Comparison of ENCODE assay signal across 14 mouse cellular contexts in genomic region chr13:107419363-107420155, GRCm38 (mm10).
A peak's percentile ranks its signal among the peaks of the same experiment; 100 is the strongest.
DNase-seq lines count a peak whose midpoint lies in the region; ATAC-seq and TF ChIP-seq lines count a peak whose summit lies in the region.
"Had no signal": no experiment of that assay in that cellular context is flagged by ENCODE, and none has a peak within 500 bp of the region (broad histone marks: within the 10 kb centered on the region; RNA-seq: fewer than 3 reads in every experiment).

No protein-coding gene starts in this region.

- ATAC-seq in limb, embryonic 14.5 days (ENCODE audit: low FRiP score, low read depth), result no peak
- ATAC-seq in embryonic facial prominence, embryonic 14.5 days (ENCODE audit: low read depth), result no peak

- DNase-seq in limb, embryonic 14.5 days (ENCODE audit: low spot score), result peak; percentile 62
- no peak for DNase-seq in limb, embryonic 10.5 days (ENCODE audit: low spot score)
- no peak for DNase-seq in CH12.LX (ENCODE audit: extremely low read depth)
- DNase-seq in NIH3T3 (ENCODE audit: low read depth), result peak; percentile 51
- peak; percentile 58 for DNase-seq in embryonic facial prominence, embryonic 14.5 days (ENCODE audit: low spot score)
- DNase-seq in cerebellum, postnatal 25 days, result no peak
- no peak for DNase-seq in cerebellum, adult 8-10 months
- DNase-seq: cerebellum, adult 11-12 months; heart, adult 18-20 months; kidney, adult 9 months; liver had no signal

- H3K9me3 ChIP-seq in limb, embryonic 14.5 days (ENCODE audit: control insufficient read depth, low read length), result no peaks in the 10 kb centered on the region
- no peaks in the 10 kb centered on the region for H3K9me3 ChIP-seq in limb, embryonic 10.5 days (replicated peaks)
- no peaks in the 10 kb centered on the region for H3K9me3 ChIP-seq in CH12.LX (replicated peaks; ENCODE audit: low read length)
- H3K9me3 ChIP-seq in embryonic facial prominence, embryonic 14.5 days (ENCODE audit: control insufficient read depth, low read length), result no peaks in the 10 kb centered on the region
- H3K9me3 ChIP-seq: embryonic facial prominence, embryonic 12.5 days; hindbrain, embryonic 15.5 days had no signal

- TF ChIP-seq POLR2A in limb, embryonic 14.5 days (IDR thresholded peaks at IDR 0.05; ENCODE audit: borderline replicate concordance, extremely low read depth, insufficient read depth, insufficient read length), result no peak
- no peak for TF ChIP-seq POLR2A in CH12.LX (IDR thresholded peaks at IDR 0.05; ENCODE audit: low read depth, low read length)

- H3K9ac ChIP-seq in limb, embryonic 14.5 days (ENCODE audit: low read depth, low read length, severe bottlenecking), result no peak overlapping the region
- no peak overlapping the region for H3K9ac ChIP-seq in CH12.LX (ENCODE audit: insufficient read depth, low read depth)
- H3K9ac ChIP-seq in embryonic facial prominence, embryonic 14.5 days (ENCODE audit: low read depth, low read length), result no peak overlapping the region
- H3K9ac ChIP-seq: embryonic facial prominence, embryonic 12.5 days; hindbrain, embryonic 15.5 days had no signal

- 81% methylated on average over 3 of the region's 3 CpGs for WGBS in limb, embryonic 14.5 days
- 79% methylated on average over 3 of the region's 3 CpGs for WGBS in limb, embryonic 10.5 days
- WGBS in embryonic facial prominence, embryonic 14.5 days, result 70% methylated on average over 3 of the region's 3 CpGs

- no peaks in the 10 kb centered on the region for H3K4me1 ChIP-seq in limb, embryonic 14.5 days (ENCODE audit: control insufficient read depth, insufficient read depth, low read length)
- H3K4me1 ChIP-seq in limb, embryonic 10.5 days, result no peaks in the 10 kb centered on the region
- no peaks in the 10 kb centered on the region for H3K4me1 ChIP-seq in CH12.LX (ENCODE audit: control insufficient read depth in 1 of 2, insufficient read depth in 2 of 2)
- no peaks in the 10 kb centered on the region for H3K4me1 ChIP-seq in embryonic facial prominence, embryonic 14.5 days (ENCODE audit: control insufficient read depth, insufficient read depth, low read length)
- H3K4me1 ChIP-seq: embryonic facial prominence, embryonic 12.5 days; hindbrain, embryonic 15.5 days had no signal

- dilution Hi-C loops in CH12.LX (cut with MboI; ENCODE audit: extremely low pct_ligation_motif_present, extremely low pct_unique_long_range_greater_than_20kb, low sequenced_read_pairs), result no loop called here

- no peak for TF ChIP-seq CTCF in CH12.LX (conservative IDR thresholded peaks at IDR 0.05 in 1 of 2, IDR thresholded peaks at IDR 0.05 in 1 of 2; ENCODE audit: low read depth in 2 of 2, low read length in 2 of 2)

- no peak overlapping the region for H3K4me3 ChIP-seq in limb, embryonic 14.5 days (replicated peaks; ENCODE audit: low read length)
- no peak overlapping the region for H3K4me3 ChIP-seq in limb, embryonic 10.5 days
- no peak overlapping the region for H3K4me3 ChIP-seq in CH12.LX (replicated peaks in 1 of 3; ENCODE audit: low read depth in 2 of 3, low read length in 2 of 3, poor library complexity in 1 of 3)
- no peak overlapping the region for H3K4me3 ChIP-seq in embryonic facial prominence, embryonic 14.5 days (ENCODE audit: low read depth, low read length)
- H3K4me3 ChIP-seq: embryonic facial prominence, embryonic 12.5 days; hindbrain, embryonic 15.5 days had no signal

- TF ChIP-seq EP300 in CH12.LX (IDR thresholded peaks at IDR 0.05; ENCODE audit: low read length), result no peak

- TF ChIP-seq RAD21 in CH12.LX (IDR thresholded peaks at IDR 0.05; ENCODE audit: low read depth, low read length), result peak; percentile 2; the same call in 1 of the 2 replicates

- in situ Hi-C loops in CH12.LX (cut with MboI; ENCODE audit: low pct_ligation_motif_present, low pct_unique_long_range_greater_than_20kb, low sequenced_read_pairs), result no loop called here

- H3K27me3 ChIP-seq in limb, embryonic 14.5 days (ENCODE audit: control insufficient read depth, insufficient read depth, low read length), result no peaks in the 10 kb centered on the region
- H3K27me3 ChIP-seq in limb, embryonic 10.5 days (ENCODE audit: low read depth, poor library complexity, severe bottlenecking), result no peaks in the 10 kb centered on the region
- no peaks in the 10 kb centered on the region for H3K27me3 ChIP-seq in CH12.LX (replicated peaks)
- H3K27me3 ChIP-seq in embryonic facial prominence, embryonic 14.5 days (replicated peaks; ENCODE audit: control insufficient read depth, insufficient read depth, low read length), result no peaks in the 10 kb centered on the region
- H3K27me3 ChIP-seq: embryonic facial prominence, embryonic 12.5 days; hindbrain, embryonic 15.5 days had no signal

- H3K36me3 ChIP-seq in limb, embryonic 14.5 days (ENCODE audit: control insufficient read depth, insufficient read depth, low read length), result no peaks in the 10 kb centered on the region
- no peaks in the 10 kb centered on the region for H3K36me3 ChIP-seq in limb, embryonic 10.5 days
- H3K36me3 ChIP-seq in CH12.LX (replicated peaks in 1 of 2; ENCODE audit: control insufficient read depth in 1 of 2, insufficient read depth in 1 of 2, low read length in 1 of 2), result no peaks in the 10 kb centered on the region
- no peaks in the 10 kb centered on the region for H3K36me3 ChIP-seq in embryonic facial prominence, embryonic 14.5 days (ENCODE audit: control insufficient read depth, insufficient read depth, low read length)
- H3K36me3 ChIP-seq: embryonic facial prominence, embryonic 12.5 days; hindbrain, embryonic 15.5 days had no signal

- H3K79me2 ChIP-seq in CH12.LX (replicated peaks; ENCODE audit: control insufficient read depth, extremely low read depth, insufficient read depth, poor library complexity, severe bottlenecking), result no peaks in the 10 kb centered on the region

- no peak overlapping the region for H3K27ac ChIP-seq in limb, embryonic 14.5 days (replicated peaks; ENCODE audit: low read depth, low read length)
- H3K27ac ChIP-seq in limb, embryonic 10.5 days, result no peak overlapping the region
- no peak overlapping the region for H3K27ac ChIP-seq in CH12.LX (ENCODE audit: insufficient read depth, low read depth)
- H3K27ac ChIP-seq in embryonic facial prominence, embryonic 14.5 days (replicated peaks; ENCODE audit: low read depth, low read length), result no peak overlapping the region
- H3K27ac ChIP-seq: embryonic facial prominence, embryonic 12.5 days; hindbrain, embryonic 15.5 days had no signal

- no peak overlapping the region for H3K4me2 ChIP-seq in limb, embryonic 14.5 days (replicated peaks; ENCODE audit: low read depth, low read length, severe bottlenecking)
- H3K4me2 ChIP-seq in CH12.LX (ENCODE audit: insufficient read depth, low read depth, poor library complexity, severe bottlenecking), result no peak overlapping the region
- H3K4me2 ChIP-seq in embryonic facial prominence, embryonic 14.5 days (ENCODE audit: low read depth, low read length), result no peak overlapping the region
- H3K4me2 ChIP-seq: embryonic facial prominence, embryonic 12.5 days; hindbrain, embryonic 15.5 days; midbrain, embryonic 11.5 days had no signal

TF ChIP-seq in CH12.LX, 34 proteins besides CTCF, POLR2A, EP300 and RAD21:
- TF ChIP-seq KAT2A (IDR thresholded peaks at IDR 0.05; ENCODE audit: insufficient replicate concordance, low read length) (no peak), ZC3H11A (IDR thresholded peaks at IDR 0.05; ENCODE audit: low read depth, low read length) (no peak), MEF2A (IDR thresholded peaks at IDR 0.05; ENCODE audit: borderline replicate concordance, low read depth, low read length) (no peak), BHLHE40 (IDR thresholded peaks at IDR 0.05; ENCODE audit: low read depth, low read length) (no peak), ETS1 (conservative IDR thresholded peaks at IDR 0.05; ENCODE audit: low read depth, low read length) (no peak), USF1 (IDR thresholded peaks at IDR 0.05; ENCODE audit: low read depth, low read length) (no peak), POLR2AphosphoS2 (IDR thresholded peaks at IDR 0.05; ENCODE audit: low read depth, low read length) (no peak), ZKSCAN1 (IDR thresholded peaks at IDR 0.05; ENCODE audit: borderline replicate concordance, low read depth, low read length) (no peak), HCFC1 (IDR thresholded peaks at IDR 0.05; ENCODE audit: low read depth, low read length) (no peak), TBP (conservative IDR thresholded peaks at IDR 0.05; ENCODE audit: low read depth, low read length) (no peak), TCF12 (IDR thresholded peaks at IDR 0.05; ENCODE audit: low read depth, low read length) (no peak), ELF1 (IDR thresholded peaks at IDR 0.05; ENCODE audit: low read depth, low read length) (no peak), SMC3 (IDR thresholded peaks at IDR 0.05; ENCODE audit: low read depth, low read length) (no peak), NRF1 (IDR thresholded peaks at IDR 0.05; ENCODE audit: low read depth, low read length) (no peak), UBTF (IDR thresholded peaks at IDR 0.05; ENCODE audit: low read depth, low read length) (no peak), NELFE (IDR thresholded peaks at IDR 0.05; ENCODE audit: low read depth, low read length) (no peak), MAZ (IDR thresholded peaks at IDR 0.05; ENCODE audit: low read depth, low read length) (no peak), E2F4 (IDR thresholded peaks at IDR 0.05; ENCODE audit: insufficient replicate concordance, low read depth, low read length) (no peak), MAX (IDR thresholded peaks at IDR 0.05; ENCODE audit: low read length) (no peak)

Comparison
In these comparisons a context has a peak if more than half of its experiments do, and no peak if none do; other contexts are left out.
1. DNase-seq: peak in limb, embryonic 14.5 days (single experiment), NIH3T3 (single experiment) and embryonic facial prominence, embryonic 14.5 days (single experiment); none in limb, embryonic 10.5 days (single experiment), CH12.LX (single experiment), cerebellum, postnatal 25 days (0 of 2) and cerebellum, adult 8-10 months (single experiment).